Mouse (Mus musculus) spleen, postnatal 36 days (tissue): Measurements from ENCODE around the gene Ak8.

ENCODE experiments used
- DNase-seq, 2 experiments: peaks; one replicate each; pipeline ENCODE4 v3.0.0; 2022; ENCODE audit warnings: low spot score in 2 of 2, mixed read lengths in 1 of 2

The Ak8 gene

DNA sequence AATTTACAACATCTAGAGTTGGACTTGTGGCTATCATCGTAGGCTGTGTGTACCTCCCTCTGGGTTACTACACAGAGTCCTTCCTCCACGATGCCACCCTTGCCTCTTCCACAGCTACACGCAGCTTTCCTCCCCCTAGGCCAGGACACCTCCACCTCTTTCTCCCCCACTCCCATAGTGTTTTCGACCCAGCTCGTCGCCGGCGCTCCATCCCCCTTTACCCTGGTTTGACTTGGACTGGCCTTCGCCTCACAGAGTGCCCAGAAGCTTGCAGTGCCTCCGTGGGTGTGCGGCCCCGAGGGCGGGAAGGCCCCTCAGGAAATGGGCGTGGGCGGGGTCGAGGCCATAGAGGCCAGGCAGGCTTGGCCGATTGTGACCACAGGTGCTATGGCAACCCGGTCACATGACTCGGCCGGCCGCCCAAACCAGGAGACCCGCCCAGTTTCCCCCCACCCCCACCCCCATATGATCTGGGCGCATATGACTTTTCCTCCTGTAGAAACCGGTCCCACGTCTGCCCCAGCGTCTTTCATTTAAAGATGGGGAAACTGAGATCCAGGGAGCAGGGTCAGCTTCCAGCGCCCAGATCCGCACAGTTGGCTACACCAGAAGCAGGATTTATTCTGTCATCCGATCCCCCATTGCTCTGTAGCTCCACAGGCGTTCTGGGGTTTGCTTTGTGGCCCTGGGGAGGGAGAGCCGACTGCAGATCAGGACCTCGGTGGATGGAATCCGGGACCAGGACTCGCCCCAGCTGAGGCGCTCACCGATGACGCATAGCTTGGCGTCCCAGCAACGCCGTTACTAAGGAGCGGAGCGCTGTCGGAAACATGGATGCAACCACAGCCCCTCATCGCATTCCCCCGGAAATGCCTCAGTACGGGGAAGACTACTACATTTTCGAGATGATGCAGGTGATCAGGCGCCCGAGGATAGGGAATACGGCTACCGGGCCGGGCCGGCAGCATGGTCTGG lies at the start of gene Ak8, which contains the start of gene Spaca9:
Gene Ak8, plus strand, starts transcription at position 804 of the 975 bp plus-strand sequence.
Gene Spaca9, minus strand, starts transcription at position 367 of the 975 bp plus-strand sequence.
- peak; percentile 78 to 81 for DNase-seq

DNA sequence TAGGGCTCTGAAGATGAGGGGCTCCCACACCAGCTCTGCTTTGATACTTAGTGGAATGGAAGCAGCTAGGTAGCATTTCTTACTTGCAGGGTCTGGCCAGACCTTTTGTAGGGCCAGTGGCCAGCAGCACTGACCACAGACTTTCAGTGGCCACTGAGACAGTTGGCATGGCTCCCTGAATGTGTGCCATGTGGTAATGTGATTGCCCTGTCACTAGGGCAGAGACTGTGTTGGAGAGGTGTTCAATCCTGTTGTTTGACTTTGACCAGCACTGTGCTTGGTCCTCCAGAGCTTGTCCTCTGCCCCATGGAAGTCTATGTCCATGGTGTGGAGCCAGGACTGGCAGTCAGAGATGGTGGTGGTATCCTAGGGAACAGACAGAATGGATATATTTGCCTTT lies 49.4 kb upstream of the Ak8 start:
- DNase-seq, result no peak

DNA sequence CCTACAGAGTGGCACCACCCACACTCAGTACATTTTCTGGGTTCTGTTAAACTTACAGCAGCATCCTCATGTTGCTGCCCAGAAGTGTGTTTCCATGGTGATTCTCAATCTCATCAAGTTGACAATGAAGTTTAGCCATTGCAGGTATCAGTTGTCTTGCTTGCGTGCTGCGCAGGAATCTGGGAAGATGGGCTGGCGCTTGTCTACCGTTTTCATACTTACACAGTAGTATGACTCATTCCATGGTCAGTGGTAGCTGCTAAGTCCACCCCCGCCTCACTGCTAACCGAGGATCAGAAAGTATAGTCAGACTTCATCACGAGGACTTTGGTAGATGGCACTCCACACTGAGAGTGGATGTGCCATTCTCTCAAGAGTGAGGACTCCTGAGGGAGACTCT lies 46.6 kb upstream of the Ak8 start:
- no peak for DNase-seq

DNA sequence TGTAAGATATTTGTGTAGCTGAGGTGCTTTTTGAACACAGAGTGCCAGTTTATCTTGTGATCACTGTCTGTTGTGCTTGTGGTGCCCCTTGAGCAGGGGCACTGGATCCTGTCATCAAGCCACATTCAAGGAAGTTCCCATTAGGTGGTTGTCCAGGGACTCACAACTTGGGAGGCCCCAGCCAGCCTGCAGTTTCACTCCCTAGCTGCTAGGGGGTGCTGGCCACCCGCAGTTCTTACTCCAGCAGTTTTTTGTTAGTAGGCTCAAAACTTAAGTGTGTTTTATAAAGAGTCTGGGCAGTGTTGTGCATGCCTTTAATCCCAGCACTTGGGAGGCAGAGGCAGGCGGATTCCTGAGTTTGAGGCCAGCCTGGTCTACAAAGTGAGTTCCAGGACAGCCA lies 45.7 kb upstream of the Ak8 start:
- peak in 1 of 2 experiments; percentile 14 for DNase-seq

DNA sequence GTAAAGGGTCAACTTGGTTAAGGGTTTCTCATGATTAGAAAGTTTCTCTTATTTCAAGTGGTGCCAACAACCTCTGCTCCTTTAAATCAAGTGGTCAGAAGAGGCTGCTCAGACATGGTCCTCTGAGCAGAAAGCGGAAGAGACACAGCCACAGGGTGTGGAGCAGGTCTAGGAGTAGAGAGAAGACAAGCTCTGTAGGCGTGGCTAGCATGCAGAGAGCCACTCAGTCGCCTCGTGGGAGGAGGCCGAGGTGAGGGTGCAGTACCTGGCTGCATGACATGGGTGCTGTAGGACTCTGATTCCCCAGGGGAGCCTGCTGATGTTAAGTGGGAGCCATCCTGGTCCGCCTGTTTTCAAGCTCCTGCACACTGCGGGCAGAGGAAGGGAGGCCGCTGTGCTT lies 43.7 kb upstream of the Ak8 start:
- DNase-seq, result no peak

DNA sequence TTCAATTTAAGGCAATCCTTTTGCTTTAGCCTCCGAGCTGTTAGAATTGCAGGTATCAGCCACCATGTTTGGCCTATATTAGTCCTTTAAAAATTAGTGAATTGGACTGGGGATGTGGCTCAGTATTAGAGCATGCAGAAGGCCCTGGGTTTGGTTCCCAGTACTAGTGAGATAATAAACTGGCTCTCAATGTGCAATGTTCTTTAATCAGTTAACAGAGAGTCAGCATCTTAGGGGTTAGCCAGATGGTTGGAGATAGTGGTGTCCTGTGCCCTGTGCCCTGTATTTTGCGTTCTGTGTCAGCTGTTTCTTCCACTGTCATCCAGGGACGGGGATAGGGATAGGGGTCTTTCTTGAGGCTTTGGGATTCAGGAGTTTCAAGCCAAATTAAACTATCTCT lies 37.1 kb upstream of the Ak8 start:
- no peak for DNase-seq

DNA sequence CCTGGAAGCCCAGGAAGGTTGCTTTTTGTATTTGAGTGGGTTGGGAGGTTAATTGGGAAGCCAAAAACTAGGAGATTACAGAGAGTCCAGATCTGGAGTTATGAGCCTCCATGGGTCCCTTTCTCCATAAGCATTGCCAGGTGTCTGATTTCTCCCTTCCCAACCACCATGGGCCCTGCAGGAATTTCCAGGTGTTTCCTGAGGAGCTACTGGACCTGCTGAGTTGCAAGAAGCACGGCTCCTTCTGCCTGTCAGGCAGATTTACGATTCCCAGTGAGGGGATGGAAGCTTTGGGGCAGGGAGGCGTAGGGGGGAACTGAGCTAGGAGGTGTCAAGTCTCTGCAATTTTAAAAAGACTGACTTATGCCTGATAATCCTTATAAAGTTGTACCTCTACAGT lies 34.1 kb upstream of the Ak8 start:
- no peak for DNase-seq

DNA sequence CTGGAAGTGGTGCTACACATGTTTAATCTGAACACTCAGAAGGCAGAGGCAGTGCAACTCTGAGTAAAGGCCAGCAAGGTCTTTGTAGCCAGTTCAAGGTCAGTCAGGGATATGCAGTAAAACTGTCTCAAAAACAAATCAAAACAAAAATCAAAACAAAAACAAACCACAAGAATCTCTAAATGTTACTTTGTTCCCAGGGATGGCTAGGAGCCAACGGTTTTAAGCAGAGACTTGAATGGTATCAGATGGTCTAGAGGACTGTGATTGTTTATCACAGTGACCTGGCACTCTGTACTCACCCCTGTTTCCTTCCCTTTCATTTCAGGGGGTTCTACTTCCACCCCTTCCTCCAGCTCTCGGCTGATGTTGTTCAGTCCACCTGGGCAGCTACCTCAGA lies 28.5 kb upstream of the Ak8 start:
- DNase-seq, result no peak

DNA sequence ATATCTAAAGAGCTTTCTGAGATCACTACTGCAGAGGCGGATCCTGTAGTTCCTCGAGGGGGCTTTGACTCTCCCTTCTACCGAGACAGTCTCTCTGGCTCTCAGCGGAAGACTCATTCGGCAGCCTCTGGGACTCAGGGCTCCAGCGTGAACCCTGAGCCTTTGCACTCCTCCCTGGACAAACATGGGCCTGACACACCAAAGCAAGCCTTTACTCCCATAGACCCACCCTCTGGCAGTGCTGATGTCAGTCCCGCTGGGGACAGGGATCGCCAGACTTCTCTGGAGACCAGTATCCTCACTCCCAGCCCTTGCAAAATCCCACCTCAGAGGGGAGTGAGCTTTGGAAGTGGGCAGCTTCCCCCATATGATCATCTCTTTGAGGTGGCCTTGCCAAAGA lies 24.0 kb upstream of the Ak8 start:
- no peak for DNase-seq

DNA sequence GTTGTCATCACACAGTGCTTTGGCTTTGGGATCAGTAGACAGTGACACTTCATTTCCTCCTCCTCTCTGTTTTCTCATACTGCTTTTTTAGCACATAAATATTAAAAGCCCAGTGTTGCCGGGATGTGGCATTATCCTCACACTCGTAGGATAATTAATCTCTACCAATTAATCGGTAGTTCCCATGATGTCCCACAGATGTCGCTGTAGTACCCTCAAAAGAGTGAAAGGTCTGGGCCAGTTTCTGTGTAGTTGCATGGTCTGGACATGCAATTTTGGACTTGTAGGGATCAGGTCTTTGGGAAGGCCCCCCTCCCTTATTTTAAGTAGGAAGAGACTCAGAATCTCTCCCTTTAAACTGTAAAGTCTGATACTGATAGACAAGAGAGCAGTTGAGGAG lies 19.3 kb upstream of the Ak8 start:
- DNase-seq, result no peak

DNA sequence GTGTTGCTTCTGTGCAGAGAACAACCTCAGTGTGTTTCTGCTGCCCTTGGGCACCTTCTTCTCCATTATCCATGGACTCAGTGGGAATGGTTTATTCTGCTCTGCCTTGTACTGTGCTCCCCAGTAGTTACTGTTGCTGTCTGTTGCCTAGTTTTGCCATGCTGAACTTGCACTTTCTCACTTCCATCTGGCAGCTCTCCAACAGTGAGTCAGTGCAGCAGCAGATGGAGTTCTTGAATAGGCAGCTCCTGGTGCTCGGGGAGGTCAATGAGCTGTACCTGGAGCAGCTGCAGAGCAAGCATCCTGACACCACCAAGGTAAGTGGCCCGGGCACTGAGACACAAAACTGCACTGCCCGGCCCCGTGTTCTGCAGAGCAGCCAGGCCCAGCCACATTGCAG lies 18.2 kb upstream of the Ak8 start:
- peak in 1 of 2 experiments; percentile 7 for DNase-seq

DNA sequence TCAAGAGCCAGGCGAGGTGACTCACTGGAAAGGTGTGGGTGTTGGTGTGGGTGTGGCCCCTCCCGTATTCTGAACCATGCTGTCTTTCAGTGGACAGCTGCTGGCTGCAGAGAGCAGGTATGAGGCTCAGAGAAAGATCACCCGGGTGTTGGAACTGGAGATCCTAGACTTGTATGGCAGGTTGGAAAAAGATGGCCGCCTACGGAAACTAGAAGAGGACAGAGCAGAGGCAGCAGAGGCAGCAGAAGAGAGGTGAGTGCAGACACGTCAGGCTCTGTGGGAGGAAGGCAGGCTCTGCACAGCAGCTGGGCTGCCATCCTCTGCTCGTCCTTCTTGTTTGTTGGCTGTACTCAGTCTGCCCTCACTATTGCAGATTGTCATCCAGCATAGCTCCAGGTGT lies 14.1 kb upstream of the Ak8 start:
- DNase-seq, result no peak

DNA sequence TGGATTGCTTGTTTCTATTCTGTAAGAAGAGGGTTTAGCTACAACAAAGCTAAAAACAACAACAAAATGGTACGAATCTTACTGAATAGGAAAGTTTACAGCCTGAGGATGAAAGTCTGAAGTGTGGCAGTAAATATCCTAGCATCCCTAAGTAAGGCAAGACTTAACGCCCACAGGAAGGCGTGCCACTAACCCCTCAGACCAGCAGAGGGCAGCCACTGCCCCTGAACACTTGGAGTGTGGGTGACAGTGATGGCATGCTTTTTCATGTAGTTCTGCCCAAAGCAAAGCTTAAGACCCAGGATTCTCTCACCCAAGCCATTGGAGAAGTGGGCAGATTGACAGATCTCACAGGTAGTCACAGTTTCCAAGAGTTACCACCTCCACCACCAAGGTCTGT lies 11.5 kb upstream of the Ak8 start:
- peak; percentile 12 to 27 for DNase-seq

DNA sequence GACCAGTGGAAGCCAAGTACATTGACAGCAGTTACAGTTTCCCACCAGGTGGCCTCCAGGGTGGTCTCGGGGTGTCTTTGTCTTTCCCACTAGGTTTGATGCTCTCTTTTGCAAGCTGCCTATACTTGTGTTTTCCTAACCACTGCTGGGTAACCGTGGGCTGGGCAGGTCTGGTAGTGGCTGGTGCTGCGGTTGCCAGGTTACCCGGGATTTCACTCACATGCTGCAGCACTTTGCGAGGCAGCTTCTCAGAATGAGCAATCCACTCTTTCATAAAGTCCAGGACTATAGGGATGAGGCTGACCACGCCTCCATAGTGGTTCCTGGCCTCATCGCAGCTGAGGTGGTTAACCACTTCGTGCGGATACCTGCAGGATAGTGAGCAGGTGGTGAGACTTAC lies 7.3 kb upstream of the Ak8 start:
- DNase-seq, result no peak

DNA sequence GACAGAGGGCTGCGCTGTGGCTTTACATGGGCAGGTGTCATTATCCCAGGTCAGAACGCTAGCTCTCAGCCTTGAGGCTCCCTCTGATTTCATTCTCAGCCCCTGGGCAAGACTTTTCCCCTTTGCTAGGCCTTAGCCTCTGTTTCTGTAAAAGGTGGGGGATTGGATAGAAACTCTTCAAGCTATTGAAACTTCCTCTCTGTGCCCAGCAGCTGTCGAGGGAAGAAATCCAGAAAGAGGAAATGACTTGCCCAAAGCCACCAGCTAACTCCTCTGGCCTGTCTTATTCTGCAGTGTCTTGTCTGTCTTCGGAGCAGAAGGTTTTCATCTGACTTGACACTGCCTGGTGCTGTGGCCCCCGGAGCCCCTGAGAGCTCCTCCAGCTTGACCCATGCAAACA lies 1.4 kb upstream of the Ak8 start:
- DNase-seq, result peak; percentile 42 to 53

DNA sequence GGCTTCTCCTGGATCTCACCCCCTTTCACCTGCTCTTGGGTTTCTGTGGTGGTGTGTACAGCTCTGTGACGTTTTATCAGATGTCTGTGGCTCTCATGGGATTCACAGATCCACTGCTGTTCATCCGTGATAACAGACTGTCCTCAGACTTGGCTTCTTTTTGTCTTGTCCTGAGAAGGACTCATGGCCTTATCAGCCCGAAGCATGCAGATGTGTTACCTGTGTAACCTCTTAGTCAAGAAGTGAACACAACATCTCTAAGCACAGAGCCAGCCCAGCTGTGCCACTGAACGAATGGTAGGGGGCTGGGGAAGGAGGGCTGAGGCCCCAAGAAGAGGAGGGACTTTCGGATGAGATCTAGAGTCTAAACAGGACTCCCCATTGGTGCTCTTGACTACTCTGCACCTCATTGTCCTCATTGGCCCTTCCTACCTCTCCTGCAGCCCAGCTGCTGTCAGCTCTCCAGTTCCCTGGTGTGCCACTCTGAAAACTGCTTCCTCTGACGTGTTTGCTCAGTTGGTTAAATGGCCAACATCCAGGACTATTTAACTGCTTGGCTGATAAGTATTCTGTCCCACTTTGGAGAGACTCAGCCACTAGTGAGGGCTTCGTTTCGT lies 1.8 kb downstream of the Ak8 start:
- no peak for DNase-seq

DNA sequence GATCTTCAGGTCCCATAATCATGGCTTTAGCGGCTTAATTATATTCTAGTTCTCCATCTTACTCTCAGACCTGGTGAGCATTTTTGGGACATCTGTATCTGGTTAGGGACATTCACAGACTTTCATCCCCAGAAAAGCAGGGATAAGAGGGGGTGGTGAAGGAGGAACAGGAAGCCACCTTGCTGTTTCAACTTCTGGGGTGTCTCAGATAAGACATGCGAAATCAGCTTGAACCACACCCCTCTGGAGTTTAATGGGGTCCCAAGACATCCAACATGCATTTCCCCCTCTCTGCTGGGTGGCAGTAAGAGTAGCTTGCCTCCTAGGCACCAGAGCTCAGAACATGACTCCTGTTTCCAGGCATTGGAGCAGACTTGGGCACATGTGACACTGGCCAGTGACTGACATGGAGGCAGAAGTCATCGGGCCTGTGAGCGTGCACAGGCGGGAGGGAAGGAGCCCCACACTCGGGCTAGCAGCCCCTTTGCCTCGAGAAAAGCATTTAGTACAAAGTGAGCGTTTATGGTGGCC lies 6.2 kb downstream of the Ak8 start:
- no peak for DNase-seq

DNA sequence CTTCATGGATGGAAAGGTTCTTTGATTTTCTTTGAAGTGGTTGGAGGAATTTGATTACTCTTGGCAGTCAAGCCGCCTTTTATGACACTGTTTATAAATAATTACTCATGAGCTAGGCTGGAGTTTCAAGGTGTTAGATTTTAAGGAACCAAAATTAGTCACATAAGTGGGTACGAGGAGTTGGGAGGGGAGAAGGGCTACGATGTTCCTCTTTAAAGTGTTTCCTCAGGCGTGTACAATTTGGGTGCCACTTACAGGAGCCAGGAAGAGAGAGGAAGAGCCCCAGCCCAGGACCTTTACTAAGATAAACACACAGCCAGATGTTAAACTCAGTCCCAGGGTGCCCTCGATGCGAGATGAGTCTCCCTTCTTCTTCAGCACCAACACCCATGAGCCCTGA lies 6.8 kb downstream of the Ak8 start:
- no peak for DNase-seq

DNA sequence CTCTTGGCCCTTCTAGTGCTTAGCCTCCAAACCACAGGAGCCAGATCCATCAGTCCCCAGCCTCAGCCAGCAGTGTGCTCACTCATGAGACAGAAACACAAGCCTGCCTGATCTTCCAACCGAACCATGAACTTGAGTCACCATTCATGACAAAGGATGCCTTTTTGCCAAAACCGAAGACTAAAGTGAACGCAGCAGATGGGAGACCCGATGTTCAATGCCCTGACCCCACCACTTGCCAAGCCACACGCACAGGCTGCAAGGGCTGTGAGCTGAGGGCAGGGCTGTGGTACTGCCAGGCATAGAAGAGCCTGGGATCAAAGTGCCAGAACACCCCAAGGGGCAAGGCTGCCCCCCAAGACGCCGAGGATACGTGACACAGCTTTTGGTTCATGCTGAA lies 13.1 kb downstream of the Ak8 start:
- DNase-seq, result no peak

DNA sequence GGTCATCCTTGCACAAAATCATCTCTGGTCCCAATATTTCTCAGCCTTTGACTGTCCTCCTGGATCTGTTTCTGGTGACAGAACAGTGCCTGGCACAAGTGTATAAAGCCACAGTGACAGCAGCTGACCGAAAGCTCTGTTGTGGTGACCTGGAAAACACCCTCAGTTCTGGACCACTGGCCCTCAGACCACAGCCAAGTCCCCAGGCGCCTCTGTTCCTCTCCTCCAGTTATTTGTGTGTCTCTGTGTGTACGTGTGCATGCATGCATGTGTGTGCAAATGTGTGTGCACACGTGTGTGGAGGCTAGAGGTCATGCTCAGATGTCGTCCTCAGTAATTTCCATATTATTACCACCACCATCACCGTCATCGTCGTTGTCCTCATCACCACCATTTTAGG lies 22.5 kb downstream of the Ak8 start:
- DNase-seq, result no peak

DNA sequence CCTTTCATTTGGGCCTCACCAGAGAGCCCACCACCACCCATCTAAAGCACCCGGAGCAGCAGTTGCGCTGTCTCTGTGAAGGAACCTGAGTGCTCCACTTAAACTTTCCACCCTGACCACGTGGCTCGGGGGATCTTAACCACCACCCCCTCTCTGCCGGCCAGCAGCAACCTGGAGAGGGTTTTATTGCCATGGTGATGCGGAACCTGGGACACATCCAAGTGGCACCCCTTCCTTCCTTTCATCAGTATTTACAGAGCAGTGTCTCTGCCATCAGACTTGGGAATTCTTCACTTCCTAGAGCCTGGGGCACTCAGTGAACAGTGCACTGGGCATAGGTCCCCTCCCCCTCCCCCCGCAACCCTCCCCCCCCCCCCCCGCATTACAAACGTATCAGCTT lies 23.9 kb downstream of the Ak8 start:
- DNase-seq, result no peak

DNA sequence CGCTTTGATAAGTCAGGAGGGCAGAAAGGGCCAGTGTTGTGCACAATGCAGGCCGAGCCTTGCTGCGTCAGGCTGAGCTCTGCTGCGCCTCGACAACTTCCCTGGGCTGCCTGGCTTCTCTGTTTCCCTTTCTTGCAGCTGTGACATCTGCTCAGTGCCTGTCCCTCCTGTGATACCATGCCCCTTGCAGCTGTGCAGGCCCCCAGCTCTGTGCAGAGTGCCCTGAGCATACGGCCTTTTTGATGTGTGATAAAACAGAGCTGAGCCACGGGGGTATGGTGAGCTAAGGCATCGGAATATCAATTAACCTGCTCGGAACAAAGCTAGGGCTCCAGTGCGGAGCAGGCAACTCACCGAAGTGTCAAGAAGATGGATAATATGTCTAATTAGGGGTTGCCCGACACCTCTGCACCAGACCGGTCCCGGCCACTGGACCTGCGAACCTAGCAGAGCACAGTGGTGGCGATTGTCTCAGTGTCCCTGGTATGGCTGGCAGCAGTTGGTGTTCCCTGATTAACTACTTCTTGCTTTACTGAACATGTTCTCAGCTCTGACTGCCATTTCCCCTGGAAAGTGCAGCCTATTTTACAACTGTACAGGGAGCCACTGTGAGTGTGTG lies 27.9 kb downstream of the Ak8 start:
- no peak for DNase-seq

DNA sequence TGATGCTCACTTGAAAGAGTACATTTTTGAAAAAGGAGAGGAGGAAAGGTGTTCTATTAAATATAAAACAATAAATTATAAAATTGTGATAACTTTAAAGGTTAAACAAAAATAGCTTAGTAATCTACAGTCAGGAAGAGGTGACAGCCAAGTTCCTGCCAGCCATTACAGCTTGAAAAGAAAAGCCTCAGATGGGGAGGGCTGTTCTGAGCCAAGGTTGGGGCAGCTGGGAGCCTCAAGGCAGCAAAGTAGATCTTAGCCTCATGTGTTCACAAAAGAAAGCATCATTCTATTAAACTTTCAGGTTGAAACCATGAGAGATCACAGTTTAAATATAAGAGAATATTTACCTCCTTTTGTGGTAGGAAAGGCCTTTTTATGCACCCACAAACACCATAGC lies 30.7 kb downstream of the Ak8 start:
- DNase-seq, result no peak
